Mouse (Mus musculus): ENCODE results near the gene Notch4.

- TF ChIP-seq POLR2A (IDR thresholded peaks at IDR 0.05; ENCODE audit: borderline replicate concordance, extremely low read depth, insufficient read depth, insufficient read length, poor library complexity, severe bottlenecking) (no peak), CTCF (IDR thresholded peaks at IDR 0.05; ENCODE audit: borderline replicate concordance, extremely low read depth, insufficient read depth, insufficient read length) (no peak)
Observed at GRCm38 (mm10) chr17:34606186-34607039, 42.3 kb downstream of the Notch4 start.

All from brain, embryonic 14.5 days (tissue).